Mouse (Mus musculus) lung, adult 2 months (tissue): ENCODE results near the gene C5ar2.

Experiments
- CTCF ChIP-seq: fragments of 200-500 bp; IDR thresholded peaks from 2 replicates; pipeline ENCODE4 v1.5.1; 2011; ENCODE audit warnings: mild to moderate bottlenecking, low read length, control low read depth; ENCODE audit not compliant: insufficient read depth
- POLR2A ChIP-seq: fragments of 200-500 bp; IDR thresholded peaks from 2 replicates; pipeline ENCODE4 v1.6.1; 2011; ENCODE audit warnings: low read depth, mild to moderate bottlenecking, control low read depth, low read length, borderline replicate concordance; ENCODE audit errors: extremely low read depth

- TF ChIP-seq POLR2A, result no peak
- TF ChIP-seq CTCF, result no peak
Observed at GRCm38 (mm10) chr7:16196616-16197015, 47.3 kb downstream of the C5ar2 start.
